Mouse (Mus musculus): ENCODE results near the gene Furin. TPM values are rescaled to one million over a fixed set of nuclear protein-coding genes. Genes with fewer than 3 reads are reported as not detected.

Gene Furin
- total RNA-seq, 2 experiments from 2014 or later: 48.5 to 49.0 TPM

- no peak for DNase-seq
- intact Hi-C loops (cut with DNase I): no loop called here
- H3K27ac ChIP-seq: no peak overlapping the region
- H3K4me3 ChIP-seq: no peak overlapping the region
- TF ChIP-seq CTCF (IDR thresholded peaks at IDR 0.05): no peak
Measured at GRCm38 (mm10) chr7:80443124-80443523, 37.9 kb upstream of the Furin start.

- intact Hi-C loops (cut with DNase I): no loop called here
- TF ChIP-seq CTCF (IDR thresholded peaks at IDR 0.05): no peak
- DNase-seq: no peak
- Histone ChIP-seq H3K4me3 (no peak overlapping the region), H3K27ac (peak overlapping the region; percentile 49; the same call in 1 of the 2 replicates)
Measured at GRCm38 (mm10) chr7:80441986-80442904, 37.0 kb upstream of the Furin start.

GRCm38 (mm10) chr7:80440685-80441084, 35.4 kb upstream of the Furin start:
- TF ChIP-seq CTCF (IDR thresholded peaks at IDR 0.05): no peak
- intact Hi-C loops (cut with DNase I): no loop called here
- Histone ChIP-seq H3K27ac (no peak overlapping the region), H3K4me3 (no peak overlapping the region)
- DNase-seq: no peak

GRCm38 (mm10) chr7:80439789-80440488, 34.7 kb upstream of the Furin start:
- intact Hi-C loops (cut with DNase I): no loop called here
- TF ChIP-seq CTCF (IDR thresholded peaks at IDR 0.05): no peak
- peak; percentile 78 for DNase-seq
- H3K27ac ChIP-seq: 0 out of 2 replicates have a peak overlapping the region, but pooled peaks have one; percentile 2
- H3K4me3 ChIP-seq: no peak overlapping the region

GRCm38 (mm10) chr7:80439032-80439760, 34.0 kb upstream of the Furin start:
- DNase-seq: no peak
- intact Hi-C loops (cut with DNase I): no loop called here
- no peak for TF ChIP-seq CTCF (IDR thresholded peaks at IDR 0.05)
- Histone ChIP-seq H3K27ac (no peak overlapping the region), H3K4me3 (no peak overlapping the region)

- no peak for DNase-seq
- Histone ChIP-seq H3K27ac (no peak overlapping the region), H3K4me3 (no peak overlapping the region)
- TF ChIP-seq CTCF (IDR thresholded peaks at IDR 0.05): no peak
- intact Hi-C loops (cut with DNase I): no loop called here
Measured at GRCm38 (mm10) chr7:80436571-80436970, 31.3 kb upstream of the Furin start.

- DNase-seq: no peak
- no peak for TF ChIP-seq CTCF (IDR thresholded peaks at IDR 0.05)
- no peak overlapping the region for H3K27ac ChIP-seq
- no peak overlapping the region for H3K4me3 ChIP-seq
- intact Hi-C loops (cut with DNase I): no loop called here
Measured at GRCm38 (mm10) chr7:80435594-80435993, 30.4 kb upstream of the Furin start.

GRCm38 (mm10) chr7:80429661-80430060, 24.4 kb upstream of the Furin start:
- H3K27ac ChIP-seq: no peak overlapping the region
- intact Hi-C loops (cut with DNase I): no loop called here
- no peak for DNase-seq
- no peak overlapping the region for H3K4me3 ChIP-seq
- TF ChIP-seq CTCF (IDR thresholded peaks at IDR 0.05): no peak

GRCm38 (mm10) chr7:80427730-80428129, 22.5 kb upstream of the Furin start:
- no peak for DNase-seq
- Histone ChIP-seq H3K27ac (no peak overlapping the region), H3K4me3 (no peak overlapping the region)
- TF ChIP-seq CTCF (IDR thresholded peaks at IDR 0.05): no peak
- intact Hi-C loops (cut with DNase I): no loop called here

- no peak for TF ChIP-seq CTCF (IDR thresholded peaks at IDR 0.05)
- intact Hi-C loops (cut with DNase I): no loop called here
- Histone ChIP-seq H3K4me3 (no peak overlapping the region), H3K27ac (no peak overlapping the region)
- DNase-seq: no peak
Measured at GRCm38 (mm10) chr7:80426363-80426762, 21.1 kb upstream of the Furin start.

GRCm38 (mm10) chr7:80424722-80425121, 19.5 kb upstream of the Furin start:
- peak; percentile 34 for TF ChIP-seq CTCF (IDR thresholded peaks at IDR 0.05)
- intact Hi-C loops (cut with DNase I): no loop called here
- no peak overlapping the region for H3K27ac ChIP-seq

GRCm38 (mm10) chr7:80422759-80423480, 17.7 kb upstream of the Furin start:
- peak overlapping the region; percentile 58 for H3K4me3 ChIP-seq
- no peak for TF ChIP-seq CTCF (IDR thresholded peaks at IDR 0.05)
- H3K27ac ChIP-seq: peak overlapping the region; percentile 13; the same call in 1 of the 2 replicates
- intact Hi-C loops (cut with DNase I): no loop called here
- peak; percentile 71 for DNase-seq

More at GRCm38 (mm10) chr7:80424722-80425121, 19.5 kb upstream of the Furin start:
- DNase-seq: no peak
- no peak overlapping the region for H3K4me3 ChIP-seq
